Mouse (Mus musculus): ENCODE data around the gene Tcp11l2. TPM values are rescaled to one million over a fixed set of nuclear protein-coding genes. Genes with fewer than 3 reads are reported as not detected.

The Tcp11l2 gene
- total and polyA plus RNA-seq, 2 experiments from 2014 or later = 11.2 to 18.9 TPM

GRCm38 (mm10) chr10:84532911-84533882 is 43.2 kb upstream of the Tcp11l2 start:
- Histone ChIP-seq H3K4me2 (ENCODE audit: low read depth, low read length) (peak overlapping the region; percentile 66), H3K27me3 (ENCODE audit: insufficient read depth, low read length) (no peaks in the 10 kb centered on the region), H3K36me3 (ENCODE audit: insufficient read depth, low read length) (no peaks in the 10 kb centered on the region), H3K4me1 (ENCODE audit: insufficient read depth, low read length) (peaks cover 19% of the 10 kb centered on the region), H3K27ac (peak overlapping the region; percentile 88), H3K9me3 (ENCODE audit: low read length) (no peaks in the 10 kb centered on the region), H3K9ac (replicated peaks; ENCODE audit: low read length) (peak overlapping the region; percentile 88), H3K4me3 (ENCODE audit: low read length) (peak overlapping the region; percentile 62)
- peak; percentile 65 for DNase-seq (ENCODE audit: low spot score)
- 0 out of 2 replicates have a peak, but pooled peaks have one; percentile 6 for TF ChIP-seq CTCF (IDR thresholded peaks at IDR 0.05; ENCODE audit: low read depth)
- WGBS = 1% methylated on average over 51 of the region's 72 CpGs
- ATAC-seq = peak; percentile 70

GRCm38 (mm10) chr10:84533912-84534671 is 42.3 kb upstream of the Tcp11l2 start, which contains the start of gene Ckap4:
Ckap4 (minus strand) TSS chr10:84534062.
- TF ChIP-seq CTCF (IDR thresholded peaks at IDR 0.05; ENCODE audit: low read depth) = no peak
- peaks cover 19% of the 10 kb centered on the region for H3K4me1 ChIP-seq (ENCODE audit: insufficient read depth, low read length)
- H3K27ac ChIP-seq = peak within 1 kb of the TSS; percentile 88
- no peaks in the 10 kb centered on the region for H3K9me3 ChIP-seq (ENCODE audit: low read length)
- peak within 1 kb of the TSS; percentile 62 for H3K4me3 ChIP-seq (ENCODE audit: low read length)
- WGBS = under 1% methylated on average over 56 of the region's 64 CpGs
- DNase-seq (ENCODE audit: low spot score) = peak; percentile 88
- no peaks in the 10 kb centered on the region for H3K36me3 ChIP-seq (ENCODE audit: insufficient read depth, low read length)
- peak within 1 kb of the TSS; percentile 66 for H3K4me2 ChIP-seq (ENCODE audit: low read depth, low read length)
- H3K27me3 ChIP-seq (ENCODE audit: insufficient read depth, low read length) = no peaks in the 10 kb centered on the region
- peak; percentile 88 for ATAC-seq
- peak within 1 kb of the TSS; percentile 88 for H3K9ac ChIP-seq (replicated peaks; ENCODE audit: low read length)

GRCm38 (mm10) chr10:84535458-84535857 is 41.0 kb upstream of the Tcp11l2 start:
- WGBS = 73% methylated on average over 5 of the region's 5 CpGs

GRCm38 (mm10) chr10:84535859-84536258 is 40.6 kb upstream of the Tcp11l2 start:
- ATAC-seq = no peak
- Histone ChIP-seq H3K4me3 (ENCODE audit: low read length) (no peak overlapping the region), H3K9ac (replicated peaks; ENCODE audit: low read length) (no peak overlapping the region), H3K9me3 (ENCODE audit: low read length) (no peaks in the 10 kb centered on the region), H3K27me3 (ENCODE audit: insufficient read depth, low read length) (no peaks in the 10 kb centered on the region), H3K4me2 (ENCODE audit: low read depth, low read length) (no peak overlapping the region), H3K4me1 (ENCODE audit: insufficient read depth, low read length) (peaks cover 18% of the 10 kb centered on the region), H3K36me3 (ENCODE audit: insufficient read depth, low read length) (no peaks in the 10 kb centered on the region), H3K27ac (no peak overlapping the region; the same call in 1 of the 2 replicates)
- peak; percentile 57 for DNase-seq (ENCODE audit: low spot score)
- no peak for TF ChIP-seq CTCF (IDR thresholded peaks at IDR 0.05; ENCODE audit: low read depth)
- WGBS = 54% methylated on average over 4 of the region's 4 CpGs

More at GRCm38 (mm10) chr10:84535458-84535857, 41.0 kb upstream of the Tcp11l2 start:
- Histone ChIP-seq H3K4me1 (ENCODE audit: insufficient read depth, low read length) (peaks cover 19% of the 10 kb centered on the region), H3K9ac (replicated peaks; ENCODE audit: low read length) (no peak overlapping the region), H3K9me3 (ENCODE audit: low read length) (no peaks in the 10 kb centered on the region), H3K36me3 (ENCODE audit: insufficient read depth, low read length) (no peaks in the 10 kb centered on the region), H3K4me3 (ENCODE audit: low read length) (no peak overlapping the region), H3K4me2 (ENCODE audit: low read depth, low read length) (no peak overlapping the region), H3K27ac (no peak overlapping the region), H3K27me3 (ENCODE audit: insufficient read depth, low read length) (no peaks in the 10 kb centered on the region)
- no peak for TF ChIP-seq CTCF (IDR thresholded peaks at IDR 0.05; ENCODE audit: low read depth)
- no peak for ATAC-seq
- no peak for DNase-seq (ENCODE audit: low spot score)

- no peaks in the 10 kb centered on the region for H3K36me3 ChIP-seq (ENCODE audit: insufficient read depth, low read length)
- no peaks in the 10 kb centered on the region for H3K4me1 ChIP-seq (ENCODE audit: insufficient read depth, low read length)
- 92% methylated on average over 6 of the region's 6 CpGs for WGBS
- no peak overlapping the region for H3K4me3 ChIP-seq (ENCODE audit: low read length)
- H3K9me3 ChIP-seq (ENCODE audit: low read length) = no peaks in the 10 kb centered on the region
- no peak for ATAC-seq
- no peak for DNase-seq (ENCODE audit: low spot score)
- no peak overlapping the region for H3K9ac ChIP-seq (replicated peaks; ENCODE audit: low read length)
- no peak overlapping the region for H3K4me2 ChIP-seq (ENCODE audit: low read depth, low read length)
- no peak overlapping the region for H3K27ac ChIP-seq
- no peak for TF ChIP-seq CTCF (IDR thresholded peaks at IDR 0.05; ENCODE audit: low read depth)
- no peaks in the 10 kb centered on the region for H3K27me3 ChIP-seq (ENCODE audit: insufficient read depth, low read length)
These were observed 36.8 kb upstream of the Tcp11l2 start for GRCm38 (mm10) chr10:84539651-84540050.

- Histone ChIP-seq H3K36me3 (ENCODE audit: insufficient read depth, low read length) (no peaks in the 10 kb centered on the region), H3K4me2 (ENCODE audit: low read depth, low read length) (no peak overlapping the region), H3K27ac (no peak overlapping the region), H3K4me3 (ENCODE audit: low read length) (no peak overlapping the region), H3K9me3 (ENCODE audit: low read length) (no peaks in the 10 kb centered on the region), H3K4me1 (ENCODE audit: insufficient read depth, low read length) (no peaks in the 10 kb centered on the region), H3K27me3 (ENCODE audit: insufficient read depth, low read length) (no peaks in the 10 kb centered on the region), H3K9ac (replicated peaks; ENCODE audit: low read length) (no peak overlapping the region)
- ATAC-seq = no peak
- DNase-seq (ENCODE audit: low spot score) = peak; percentile 23
- WGBS = 81% methylated on average over 11 of the region's 11 CpGs
- peak; percentile 43 for TF ChIP-seq CTCF (IDR thresholded peaks at IDR 0.05; ENCODE audit: low read depth)
These were observed 33.4 kb upstream of the Tcp11l2 start for GRCm38 (mm10) chr10:84542802-84543658.
